Mouse (Mus musculus) hindbrain, embryonic 11.5 days (tissue): ENCODE data around the gene Tmem217. TPM values are rescaled to one million over a fixed set of nuclear protein-coding genes. Genes with fewer than 3 reads are reported as not detected.
"Not testable (repeated sequence)": the region's sequence is repeated elsewhere in the genome, so short reads cannot be mapped to it uniquely, and the experiment has no call there.

Source experiments
- ATAC-seq: fragments of 200-750 bp; cut with Nextera tagmentation; 2 replicates; pipeline ENCODE4 v1.8.0; 2017; ENCODE audit warnings: mild to moderate bottlenecking, moderate TSS enrichment, moderate library complexity; ENCODE audit not compliant: low FRiP score
- DNase-seq: peaks from one replicate; pipeline ENCODE4 v3.0.0-alpha.2; 2015; ENCODE audit warnings: low spot score
- H3K27ac ChIP-seq: fragments of 300-500 bp; sonication (generic); 2 replicates; pipeline ENCODE4 v1.5.1; 2014; ENCODE audit warnings: mild to moderate bottlenecking, low read depth, low read length
- H3K27me3 ChIP-seq: fragments of 300-500 bp; sonication (generic); 2 replicates; pipeline ENCODE4 v1.6.1; 2014; ENCODE audit warnings: mild to moderate bottlenecking, low read length, moderate library complexity, mixed read lengths; ENCODE audit not compliant: control insufficient read depth, insufficient read depth
- H3K36me3 ChIP-seq: fragments of 300-500 bp; sonication (generic); 2 replicates; pipeline ENCODE4 v1.6.1; 2014; ENCODE audit warnings: mild to moderate bottlenecking, low read length, moderate library complexity, mixed read lengths; ENCODE audit not compliant: control insufficient read depth, insufficient read depth
- H3K4me1 ChIP-seq: fragments of 300-500 bp; sonication (generic); replicated peaks from 2 replicates; pipeline ENCODE4 v1.6.1; 2014; ENCODE audit warnings: low read length, mixed read lengths; ENCODE audit not compliant: control insufficient read depth, insufficient read depth
- H3K4me2 ChIP-seq: fragments of 300-500 bp; sonication (generic); replicated peaks from 2 replicates; pipeline ENCODE4 v1.6.1; 2014; ENCODE audit warnings: mild to moderate bottlenecking, low read depth, low read length
- H3K4me3 ChIP-seq: fragments of 300-500 bp; sonication (generic); 2 replicates; pipeline ENCODE4 v1.5.1; 2014; ENCODE audit warnings: low read depth, low read length
- H3K9ac ChIP-seq: fragments of 300-500 bp; sonication (generic); 2 replicates; pipeline ENCODE4 v1.6.1; 2014; ENCODE audit warnings: low read depth, low read length
- H3K9me3 ChIP-seq: fragments of 300-500 bp; sonication (generic); 2 replicates; pipeline ENCODE4 v1.6.1; 2016; ENCODE audit warnings: low read length; ENCODE audit not compliant: control insufficient read depth
- WGBS: fragments of 180-500 bp; shearing (Covaris S2); extraction: QIAGEN DNeasy Blood & Tissue Kit; methylation state at CpG from one replicate; pipeline ENCODE4 v1.1.7; 2014; 5-methylcytosine and 5-hydroxymethylcytosine counted together
- polyA plus RNA-seq: library from polyadenylated mRNA; unstranded; fragments of >200 nt; fragmentation: Nextera tagmentation; extraction: Ambion mirVana; gene quantifications from 2 replicates; pipeline ENCODE4 v1.2.1, GENCODE M21; 2014

The Tmem217 gene
- polyA plus RNA-seq, 1 experiment from 2014 or later: 0.60 TPM

GRCm38 (mm10) chr17:29502669-29503665 is 49.2 kb downstream of the Tmem217 start:
- no peak overlapping the region for H3K4me3 ChIP-seq
- H3K36me3 ChIP-seq: no peaks in the 10 kb centered on the region
- no peaks in the 10 kb centered on the region for H3K4me1 ChIP-seq
- 16% methylated on average over 32 of the region's 32 CpGs for WGBS
- no peak overlapping the region for H3K4me2 ChIP-seq
- H3K27ac ChIP-seq: no peak overlapping the region
- ATAC-seq (no peak), DNase-seq (no peak)
- no peaks in the 10 kb centered on the region for H3K9me3 ChIP-seq
- H3K27me3 ChIP-seq: no peaks in the 10 kb centered on the region
- no peak overlapping the region for H3K9ac ChIP-seq

- Histone ChIP-seq H3K27me3 (no peaks in the 10 kb centered on the region), H3K4me2 (no peak overlapping the region), H3K9me3 (no peaks in the 10 kb centered on the region), H3K27ac (no peak overlapping the region), H3K9ac (no peak overlapping the region), H3K4me3 (no peak overlapping the region), H3K4me1 (no peaks in the 10 kb centered on the region), H3K36me3 (no peaks in the 10 kb centered on the region)
- DNase-seq (no peak), ATAC-seq (no peak)
- WGBS: 79% methylated on average over 7 of the region's 7 CpGs
Measured at GRCm38 (mm10) chr17:29502005-29502668, 50.0 kb downstream of the Tmem217 start.

- H3K27ac ChIP-seq: no peak overlapping the region
- H3K4me3 ChIP-seq: no peak overlapping the region
- no peak overlapping the region for H3K4me2 ChIP-seq
- H3K9me3 ChIP-seq: no peaks in the 10 kb centered on the region
- H3K9ac ChIP-seq: no peak overlapping the region
- no peaks in the 10 kb centered on the region for H3K4me1 ChIP-seq
- DNase-seq (no peak), ATAC-seq (no peak)
- H3K36me3 ChIP-seq: no peaks in the 10 kb centered on the region
- 83% methylated on average over 13 of the region's 17 CpGs for WGBS
- no peaks in the 10 kb centered on the region for H3K27me3 ChIP-seq
Measured at GRCm38 (mm10) chr17:29500802-29501469, 51.2 kb downstream of the Tmem217 start.

- WGBS: 84% methylated on average over 7 of the region's 7 CpGs
Measured at GRCm38 (mm10) chr17:29500243-29500740, 51.9 kb downstream of the Tmem217 start.

GRCm38 (mm10) chr17:29499511-29499910 is 52.7 kb downstream of the Tmem217 start:
- DNase-seq: no peak
- Histone ChIP-seq H3K9ac (no peak overlapping the region), H3K36me3 (no peaks in the 10 kb centered on the region), H3K9me3 (no peaks in the 10 kb centered on the region), H3K4me1 (no peaks in the 10 kb centered on the region), H3K27ac (no peak overlapping the region), H3K4me2 (no peak overlapping the region), H3K4me3 (no peak overlapping the region), H3K27me3 (no peaks in the 10 kb centered on the region)
- no peak for ATAC-seq
- 78% methylated on average over 6 of the region's 6 CpGs for WGBS

More at GRCm38 (mm10) chr17:29500243-29500740, 51.9 kb downstream of the Tmem217 start:
- H3K4me1 ChIP-seq: no peaks in the 10 kb centered on the region
- no peak overlapping the region for H3K4me2 ChIP-seq
- H3K9me3 ChIP-seq: no peaks in the 10 kb centered on the region
- no peak for DNase-seq
- H3K36me3 ChIP-seq: no peaks in the 10 kb centered on the region
- no peaks in the 10 kb centered on the region for H3K27me3 ChIP-seq
- ATAC-seq: no peak
- H3K27ac ChIP-seq: no peak overlapping the region
- H3K9ac ChIP-seq: no peak overlapping the region
- H3K4me3 ChIP-seq: no peak overlapping the region

GRCm38 (mm10) chr17:29498952-29499351 is 53.2 kb downstream of the Tmem217 start:
- WGBS: 96% methylated on average over 2 of the region's 2 CpGs
- not testable (repeated sequence) for H3K9ac ChIP-seq, H3K27ac ChIP-seq, H3K4me2 ChIP-seq, H3K9me3 ChIP-seq, DNase-seq, H3K4me3 ChIP-seq, H3K4me1 ChIP-seq, ATAC-seq, H3K36me3 ChIP-seq, H3K27me3 ChIP-seq

GRCm38 (mm10) chr17:29498028-29498427 is 54.2 kb downstream of the Tmem217 start:
- H3K27me3 ChIP-seq: no peaks in the 10 kb centered on the region
- 64% methylated on average over 4 of the region's 4 CpGs for WGBS
- no peaks in the 10 kb centered on the region for H3K9me3 ChIP-seq
- H3K4me2 ChIP-seq: no peak overlapping the region
- H3K4me1 ChIP-seq: 0 out of 2 replicates have a peak, but pooled peaks cover under 1% of the 10 kb centered on the region
- peaks cover 5% of the 10 kb centered on the region; the same call in 1 of the 2 replicates for H3K36me3 ChIP-seq
- H3K27ac ChIP-seq: no peak overlapping the region
- no peak overlapping the region for H3K9ac ChIP-seq
- ATAC-seq: no peak
- no peak for DNase-seq
- no peak overlapping the region for H3K4me3 ChIP-seq

GRCm38 (mm10) chr17:29497481-29497880 is 54.7 kb downstream of the Tmem217 start:
- DNase-seq, H3K4me3 ChIP-seq, H3K4me2 ChIP-seq, H3K27ac ChIP-seq, H3K9me3 ChIP-seq, H3K4me1 ChIP-seq, ATAC-seq, H3K9ac ChIP-seq, H3K36me3 ChIP-seq, H3K27me3 ChIP-seq: not testable (repeated sequence)
- WGBS: 64% methylated on average over 1 of the region's 1 CpGs
